In genomic region chr5:23502317-23502937, GRCm38 (mm10) we compare ENCODE assay signal across 11 mouse cellular contexts.
DNase-seq lines count a peak whose midpoint lies in the region; ATAC-seq and TF ChIP-seq lines count a peak whose summit lies in the region.
"Had no signal": no experiment of that assay in that cellular context is flagged by ENCODE, and none has a peak within 500 bp of the region (broad histone marks: within the 10 kb centered on the region; RNA-seq: fewer than 3 reads in every experiment).

No protein-coding gene starts in this region.

- ATAC-seq in heart, embryonic 13.5 days (ENCODE audit: extremely low read depth, insufficient number of reproducible peaks, low FRiP score, low TSS enrichment), result no peak
- ATAC-seq in forebrain, embryonic 14.5 days, result peak; percentile 49
- ATAC-seq in liver, embryonic 12.5 days, result peak; percentile 35
- ATAC-seq: CD4-positive, CD25-positive, alpha-beta regulatory T cell, adult 4 months had no signal

- WGBS in heart, embryonic 13.5 days, result 80% methylated on average over 13 of the region's 13 CpGs
- WGBS in forebrain, embryonic 14.5 days, result 79% methylated on average over 13 of the region's 13 CpGs
- 86% methylated on average over 13 of the region's 13 CpGs for WGBS in liver, embryonic 12.5 days (ENCODE audit: insufficient replicate concordance)

- TF ChIP-seq CTCF in E14TG2a.4 (conservative IDR thresholded peaks at IDR 0.05; ENCODE audit: low read length), result no peak

- no peaks in the 10 kb centered on the region for H3K9me3 ChIP-seq in heart, embryonic 13.5 days
- no peaks in the 10 kb centered on the region for H3K9me3 ChIP-seq in E14TG2a.4 (ENCODE audit: low read length)
- no peaks in the 10 kb centered on the region for H3K9me3 ChIP-seq in forebrain, embryonic 14.5 days (replicated peaks; ENCODE audit: control insufficient read depth, low read length)
- H3K9me3 ChIP-seq in liver, embryonic 12.5 days (replicated peaks), result no peaks in the 10 kb centered on the region

- H3K27me3 ChIP-seq in heart, embryonic 13.5 days (replicated peaks), result no peaks in the 10 kb centered on the region
- H3K27me3 ChIP-seq in E14TG2a.4 (ENCODE audit: insufficient read depth, low read length), result no peaks in the 10 kb centered on the region
- no peaks in the 10 kb centered on the region for H3K27me3 ChIP-seq in forebrain, embryonic 14.5 days (replicated peaks; ENCODE audit: control insufficient read depth, insufficient read depth, low read length)
- no peaks in the 10 kb centered on the region for H3K27me3 ChIP-seq in liver, embryonic 12.5 days (replicated peaks)

- 0 out of 2 replicates have a peak, but pooled peaks cover 9% of the 10 kb centered on the region for H3K4me1 ChIP-seq in heart, embryonic 13.5 days
- peaks cover 32% of the 10 kb centered on the region for H3K4me1 ChIP-seq in E14TG2a.4 (replicated peaks; ENCODE audit: low read depth, low read length)
- no peaks in the 10 kb centered on the region for H3K4me1 ChIP-seq in forebrain, embryonic 14.5 days (ENCODE audit: control insufficient read depth, insufficient read depth, low read length)
- no peaks in the 10 kb centered on the region for H3K4me1 ChIP-seq in liver, embryonic 12.5 days

- H3K27ac ChIP-seq in heart, embryonic 13.5 days (replicated peaks), result 0 out of 2 replicates have a peak overlapping the region, but pooled peaks have one; percentile 15
- H3K27ac ChIP-seq in forebrain, embryonic 14.5 days (ENCODE audit: low read depth, low read length), result no peak overlapping the region
- H3K27ac ChIP-seq in liver, embryonic 12.5 days, result no peak overlapping the region

- DNase-seq in heart, adult 9 months (ENCODE audit: low spot score in 2 of 2), result no peak
- DNase-seq in forebrain, embryonic 14.5 days (ENCODE audit: low spot score), result no peak
- no peak for DNase-seq in right cerebral cortex, adult 18-20 months
- no peak for DNase-seq in adipocyte (ENCODE audit: low spot score)
- DNase-seq in frontal cortex, postnatal 14 days (ENCODE audit: low spot score in 2 of 2), result no peak
- DNase-seq: adrenal gland, postnatal 10 days; gastrocnemius, postnatal 36 days had no signal

- H3K4me2 ChIP-seq in heart, embryonic 13.5 days, result no peak overlapping the region
- H3K4me2 ChIP-seq in forebrain, embryonic 14.5 days (ENCODE audit: low read length), result no peak overlapping the region
- no peak overlapping the region for H3K4me2 ChIP-seq in liver, embryonic 12.5 days

- H3K4me3 ChIP-seq in heart, embryonic 13.5 days, result no peak overlapping the region
- H3K4me3 ChIP-seq in E14TG2a.4 (replicated peaks; ENCODE audit: low read length), result peak overlapping the region; percentile 51; the same call in 1 of the 2 replicates
- no peak overlapping the region for H3K4me3 ChIP-seq in forebrain, embryonic 14.5 days (ENCODE audit: low read depth, low read length)
- H3K4me3 ChIP-seq in liver, embryonic 12.5 days, result no peak overlapping the region

- H3K36me3 ChIP-seq in heart, embryonic 13.5 days, result peaks cover 85% of the 10 kb centered on the region
- peaks cover 51% of the 10 kb centered on the region for H3K36me3 ChIP-seq in E14TG2a.4 (ENCODE audit: insufficient read depth, low read length)
- peaks cover 64% of the 10 kb centered on the region for H3K36me3 ChIP-seq in forebrain, embryonic 14.5 days (ENCODE audit: control insufficient read depth, insufficient read depth, low read length)
- H3K36me3 ChIP-seq in liver, embryonic 12.5 days, result peaks cover 71% of the 10 kb centered on the region

- H3K9ac ChIP-seq in heart, embryonic 13.5 days, result no peak overlapping the region
- H3K9ac ChIP-seq in forebrain, embryonic 14.5 days (ENCODE audit: low read length), result no peak overlapping the region
- no peak overlapping the region for H3K9ac ChIP-seq in liver, embryonic 12.5 days
